Comparison of ENCODE assay signal across 8 mouse cellular contexts in genomic region chr1:78658441-78659269, GRCm38 (mm10). TPM values are rescaled to one million over a fixed set of nuclear protein-coding genes. Genes with fewer than 3 reads are reported as not detected.
DNase-seq lines count a peak whose midpoint lies in the region; ATAC-seq and TF ChIP-seq lines count a peak whose summit lies in the region.

No protein-coding gene starts in this region.

- no peak for TF ChIP-seq POLR2A in myocyte (IDR thresholded peaks at IDR 0.05; ENCODE audit: insufficient read length, low read depth)

- H3ac ChIP-seq in myocyte (ENCODE audit: control insufficient read depth, insufficient read length), result peak overlapping the region; percentile 94

- peak overlapping the region; percentile 99 for H3K9ac ChIP-seq in heart, embryonic 16.5 days (ENCODE audit: low read length)
- peak overlapping the region; percentile 96 for H3K9ac ChIP-seq in limb, embryonic 12.5 days (replicated peaks)

- peak overlapping the region; percentile 73 for H3K4me2 ChIP-seq in heart, embryonic 16.5 days (ENCODE audit: low read depth, low read length)
- H3K4me2 ChIP-seq in limb, embryonic 12.5 days, result peak overlapping the region; percentile 72
- peak overlapping the region; percentile 96 for H3K4me2 ChIP-seq in myocyte (ENCODE audit: low read depth)

- peak overlapping the region; percentile 89 for H3K27ac ChIP-seq in heart, embryonic 16.5 days (ENCODE audit: low read length)
- H3K27ac ChIP-seq in limb, embryonic 12.5 days, result peak overlapping the region; percentile 98

- peaks cover 58% of the 10 kb centered on the region for H3K79me2 ChIP-seq in myocyte (ENCODE audit: control insufficient read depth, insufficient read depth)

- peak; percentile 5 for DNase-seq in gastrocnemius, adult 18-20 months (ENCODE audit: low spot score)
- no peak for DNase-seq in gastrocnemius, postnatal 25 days
- peak; percentile 2 to 4 for DNase-seq in CD8-positive naive resting alpha-beta T cell, adult 2 months (ENCODE audit: low read depth in 2 of 2, low spot score in 2 of 2)
- peak; percentile 16 to 32 for DNase-seq in cerebellum, postnatal 10 days
- DNase-seq in left cerebral cortex, adult 11 months (ENCODE audit: low spot score), result no peak

- H3K36me3 ChIP-seq in heart, embryonic 16.5 days (ENCODE audit: control insufficient read depth, insufficient read depth), result no peaks in the 10 kb centered on the region
- H3K36me3 ChIP-seq in limb, embryonic 12.5 days, result no peaks in the 10 kb centered on the region
- peaks cover 9% of the 10 kb centered on the region for H3K36me3 ChIP-seq in myocyte (ENCODE audit: control insufficient read depth, insufficient read depth)

- H3K4me3 ChIP-seq in heart, embryonic 16.5 days (ENCODE audit: low read length), result peak overlapping the region; percentile 97
- H3K4me3 ChIP-seq in limb, embryonic 12.5 days (replicated peaks), result peak overlapping the region; percentile 93
- H3K4me3 ChIP-seq in myocyte, result peak overlapping the region; percentile 92

- 0 out of 2 replicates have a peak, but pooled peaks have one; percentile 8 for ATAC-seq in heart, embryonic 16.5 days (replicated peaks; ENCODE audit: extremely low read depth, insufficient read depth, low FRiP score)
- ATAC-seq in limb, embryonic 12.5 days (ENCODE audit: insufficient number of reproducible peaks, insufficient read depth, low FRiP score, low TSS enrichment, low read depth), result no peak

- WGBS in heart, embryonic 16.5 days, result 2% methylated on average over 20 of the region's 20 CpGs
- WGBS in limb, embryonic 12.5 days, result under 1% methylated on average over 20 of the region's 20 CpGs

- no peaks in the 10 kb centered on the region for H3K9me3 ChIP-seq in heart, embryonic 16.5 days (replicated peaks; ENCODE audit: control insufficient read depth, low read length)
- no peaks in the 10 kb centered on the region for H3K9me3 ChIP-seq in limb, embryonic 12.5 days

- H3K4me1 ChIP-seq in heart, embryonic 16.5 days (ENCODE audit: control insufficient read depth, insufficient read depth, low read length), result peaks cover 33% of the 10 kb centered on the region
- peaks cover 43% of the 10 kb centered on the region for H3K4me1 ChIP-seq in limb, embryonic 12.5 days (replicated peaks)

- H3K27me3 ChIP-seq in heart, embryonic 16.5 days (ENCODE audit: control insufficient read depth, insufficient read depth, low read length), result no peaks in the 10 kb centered on the region
- H3K27me3 ChIP-seq in limb, embryonic 12.5 days, result no peaks in the 10 kb centered on the region
- H3K27me3 ChIP-seq in myocyte (ENCODE audit: control insufficient read depth, insufficient read depth, insufficient read length), result no peaks in the 10 kb centered on the region

TF ChIP-seq in myocyte, 11 proteins besides CTCF, POLR2A, EP300 and RAD21:
- no peak for TF ChIP-seq TCF3 (IDR thresholded peaks at IDR 0.05; ENCODE audit: insufficient read length, low read depth)
- TF ChIP-seq POLR2AphosphoS2 (IDR thresholded peaks at IDR 0.05; ENCODE audit: insufficient read length, low read depth), result peak; percentile 46

RNA-seq across cellular contexts. Expression of gene Utp14b, which starts 0.8 kb away (rescaled TPM):
- total RNA-seq in gastrocnemius, adult 18-20 months (2021), result 1 to 10 TPM; 1.6 TPM
- total RNA-seq in gastrocnemius, postnatal 25 days (2021), result 1 to 10 TPM; 1.1 to 2.2 TPM
- polyA plus RNA-seq in heart, embryonic 16.5 days (2015; fragmentation: Nextera tagmentation; extraction: Ambion mirVana), result 1.8 and 2.2 TPM in 2 replicates
- polyA plus RNA-seq in limb, embryonic 12.5 days (2016; fragmentation: Nextera tagmentation; extraction: Ambion mirVana), result 4.1 and 5.0 TPM in 2 replicates
- polyA plus RNA-seq in myocyte (2012; fragmentation: generic; extraction: Trizol), result 3.0 TPM

RNA-seq across cellular contexts. Expression of gene Acsl3, which starts 1.0 kb away (rescaled TPM):
- 1 to 10 TPM; 9.2 to 9.9 TPM for total RNA-seq in gastrocnemius, adult 18-20 months (2021)
- 10 to 100 TPM in 1 of 2 experiments, 1 to 10 TPM in 1; 8.0 to 11.3 TPM for total RNA-seq in gastrocnemius, postnatal 25 days (2021)
- polyA plus RNA-seq in heart, embryonic 16.5 days (2015; fragmentation: Nextera tagmentation; extraction: Ambion mirVana), result 78.7 and 87.1 TPM in 2 replicates
- 78.8 and 88.2 TPM in 2 replicates for polyA plus RNA-seq in limb, embryonic 12.5 days (2016; fragmentation: Nextera tagmentation; extraction: Ambion mirVana)
- polyA plus RNA-seq in myocyte (2012; fragmentation: generic; extraction: Trizol), result 106 TPM

Comparison
In these comparisons a context has a peak if more than half of its experiments do, and no peak if none do; other contexts are left out.
1. DNase-seq: peak in gastrocnemius, adult 18-20 months (single experiment), CD8-positive naive resting alpha-beta T cell, adult 2 months (2 of 2) and cerebellum, postnatal 10 days (2 of 2); none in gastrocnemius, postnatal 25 days (single experiment) and left cerebral cortex, adult 11 months (single experiment).
2. Peak in every context shown above with its lines, with median percentiles within 50 percentile points of each other: H3K4me2 ChIP-seq and H3K4me3 ChIP-seq.